Mouse (Mus musculus) CD4-positive helper T cell, adult 2 months (primary cell): ENCODE results near the gene Tbx1.

ENCODE experiments used
- DNase-seq: peaks from one replicate; pipeline ENCODE4 v3.0.0-alpha.2; 2012; ENCODE audit warnings: low read depth, missing footprints, low spot score

The Tbx1 gene

DNA sequence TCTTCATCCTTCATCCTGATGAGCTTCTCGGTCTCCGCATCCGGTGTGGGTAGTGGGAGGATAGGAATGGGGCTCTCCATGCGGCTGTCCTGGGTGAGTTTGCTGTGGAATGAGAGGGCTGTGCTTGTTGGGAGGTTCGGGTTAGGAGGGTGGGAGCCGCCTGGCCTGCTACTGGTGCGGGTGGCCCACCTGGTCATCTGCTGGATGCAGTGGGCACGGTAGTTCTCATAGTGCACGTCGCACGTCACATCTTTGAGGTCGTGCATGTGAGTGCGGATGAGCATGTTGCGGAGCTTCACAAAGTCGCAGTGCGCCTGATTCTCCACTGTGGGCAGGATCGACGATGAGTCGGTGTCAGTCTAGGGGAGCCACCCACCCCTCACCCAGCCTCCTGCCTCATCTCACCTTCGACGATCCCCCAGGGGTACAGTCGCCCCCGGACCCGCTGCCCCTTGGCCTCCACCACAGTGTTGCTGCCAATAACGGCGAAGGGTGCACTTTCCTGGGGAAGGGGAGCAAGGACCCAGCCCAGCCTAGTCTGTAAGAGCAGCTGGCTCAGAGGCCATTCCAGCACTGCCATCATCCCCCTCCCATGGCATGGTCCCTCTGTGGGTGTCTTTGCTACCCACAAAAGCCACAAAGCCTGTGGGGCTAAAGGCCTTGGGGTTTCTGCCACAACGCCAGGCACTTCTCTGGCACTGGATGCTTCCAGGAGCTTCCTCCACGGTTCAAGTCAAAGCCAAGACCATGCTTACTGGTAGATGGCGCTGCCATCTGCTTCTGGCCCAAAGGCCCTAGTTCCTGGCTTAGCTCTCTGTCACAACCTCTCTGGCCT, 32.7 kb upstream of the Tbx1 start:
- no peak for DNase-seq

DNA sequence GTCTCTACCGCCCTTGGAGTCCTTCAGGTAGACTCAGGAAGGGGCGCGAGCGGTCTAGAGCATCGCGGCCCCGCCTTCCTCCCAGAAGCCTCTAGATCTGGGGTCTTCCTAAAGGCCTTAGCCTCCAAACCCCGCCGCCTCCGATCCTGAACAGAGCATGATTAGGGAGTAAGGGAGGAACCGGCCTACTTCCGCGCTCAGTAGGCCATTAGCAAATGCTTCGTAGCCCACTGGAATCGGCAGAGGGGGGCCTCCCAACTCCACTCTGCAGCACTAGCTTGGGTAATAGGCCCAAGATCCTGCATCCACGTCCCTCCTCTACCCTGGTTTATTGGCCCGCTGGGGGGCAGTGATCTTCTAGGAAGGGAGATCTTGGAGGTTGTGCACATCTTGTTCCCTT, 31.5 kb upstream of the Tbx1 start, which contains the start of gene Gp1bb:
Gp1bb (minus strand) TSS at position 385 of the 400 bp plus-strand sequence.
- no peak for DNase-seq

GRCm38 (mm10) chr16:18621362-18622001, 31.0 kb upstream of the Tbx1 start:
- DNase-seq: no peak

GRCm38 (mm10) chr16:18620601-18621361, 30.3 kb upstream of the Tbx1 start:
- no peak for DNase-seq

- no peak for DNase-seq
Observed at GRCm38 (mm10) chr16:18620201-18620600, 29.7 kb upstream of the Tbx1 start.

DNA sequence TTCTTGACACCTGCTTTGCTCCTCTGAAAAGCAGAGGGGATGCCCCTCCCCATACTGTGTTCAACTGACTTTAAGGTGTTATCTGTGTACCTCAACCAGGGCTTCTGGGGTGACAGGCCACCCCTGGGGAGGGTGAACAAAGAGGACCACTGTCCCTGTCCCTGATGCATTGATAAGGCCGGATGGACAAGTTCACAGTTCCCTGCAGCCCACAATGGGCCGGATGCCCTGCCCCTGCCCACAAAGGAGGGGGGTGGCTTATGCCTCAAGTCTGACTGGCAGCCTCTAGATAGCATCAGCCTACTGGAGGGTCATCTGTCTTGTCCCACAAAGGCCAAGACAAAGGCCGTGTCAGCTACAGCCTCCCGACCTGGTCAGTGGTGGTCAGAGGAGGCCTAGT, 28.6 kb upstream of the Tbx1 start:
- DNase-seq: no peak

- DNase-seq: no peak
Observed at GRCm38 (mm10) chr16:18618297-18618696, 27.8 kb upstream of the Tbx1 start.

DNA sequence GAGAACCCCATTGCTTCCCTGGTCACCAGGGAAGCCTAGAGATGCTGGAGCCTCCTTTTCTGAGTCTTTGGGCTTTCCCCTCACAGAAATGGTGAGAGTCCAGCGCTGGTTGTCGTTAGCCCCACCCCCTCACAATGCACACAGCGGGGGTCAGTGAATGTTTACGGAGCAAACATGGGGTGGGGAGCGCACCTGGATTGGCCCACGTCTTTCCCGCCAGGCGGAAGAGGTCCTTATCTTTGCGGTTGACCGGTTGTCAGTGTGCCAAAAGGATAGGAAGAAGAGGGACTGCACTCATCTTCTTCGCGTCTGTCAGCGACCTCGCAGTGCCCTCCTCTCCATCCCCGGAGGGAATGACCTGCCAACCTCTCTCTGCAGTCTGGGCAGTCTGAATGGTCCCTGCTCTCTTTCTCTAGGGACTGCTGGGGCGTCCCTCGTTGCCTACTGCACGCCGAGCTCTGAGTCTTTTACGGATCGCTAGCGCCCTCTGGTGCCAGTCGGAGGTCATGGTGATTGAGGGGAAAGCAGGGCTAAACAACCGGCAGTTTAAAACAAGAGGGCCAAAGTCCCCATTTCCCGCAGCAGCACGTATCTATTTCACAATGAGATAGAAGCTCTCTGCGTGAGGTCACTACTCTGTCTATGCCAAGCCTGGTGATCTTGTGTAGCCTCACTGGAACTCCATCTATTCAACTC, 27.0 kb upstream of the Tbx1 start:
- peak; percentile 77 for DNase-seq

- no peak for DNase-seq
Observed at GRCm38 (mm10) chr16:18613301-18613700, 22.8 kb upstream of the Tbx1 start.

- DNase-seq: no peak
Observed at GRCm38 (mm10) chr16:18611752-18612151, 21.3 kb upstream of the Tbx1 start.

DNA sequence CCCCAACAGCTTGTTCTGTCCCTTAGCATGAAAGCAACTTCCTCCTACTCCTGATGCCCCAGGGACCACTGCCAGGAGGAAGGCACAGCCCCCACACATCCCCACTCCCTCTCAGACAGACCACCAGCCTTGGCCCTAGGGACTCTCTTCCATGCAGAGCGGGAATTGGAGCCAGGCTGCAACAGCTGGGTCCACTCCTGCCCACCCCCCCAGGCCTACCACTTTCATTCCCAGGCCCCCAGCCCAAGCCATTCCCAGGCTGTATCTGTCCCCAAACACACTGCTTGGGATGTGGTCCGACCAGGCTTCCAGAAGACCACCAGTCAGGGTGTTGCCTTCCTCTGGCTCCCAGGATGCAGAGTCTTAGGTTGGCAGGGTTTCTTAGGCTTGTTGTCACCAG, 18.6 kb upstream of the Tbx1 start:
- DNase-seq: no peak

- no peak for DNase-seq
Observed at GRCm38 (mm10) chr16:18608226-18608625, 17.8 kb upstream of the Tbx1 start.

DNA sequence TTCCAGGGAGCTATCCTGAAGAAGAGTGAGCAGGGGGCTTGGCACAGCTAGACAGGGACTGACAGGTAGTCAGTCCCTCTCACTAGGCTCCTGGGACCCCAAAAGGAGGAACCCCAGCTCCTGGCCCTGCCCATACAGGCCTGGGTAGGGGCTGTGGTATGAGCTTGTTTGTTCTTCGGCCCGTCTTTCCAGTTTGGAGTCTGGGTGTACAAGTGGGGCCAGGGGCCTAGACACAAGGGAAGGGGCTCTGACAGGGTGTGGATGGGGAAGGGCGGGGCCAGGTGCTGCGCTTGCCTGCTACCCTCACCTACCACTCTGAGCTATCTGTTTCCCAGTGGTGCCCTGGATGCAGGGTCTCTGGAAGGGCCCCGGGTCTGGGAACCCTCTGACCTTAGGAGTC, 15.2 kb upstream of the Tbx1 start:
- no peak for DNase-seq

- no peak for DNase-seq
Observed at GRCm38 (mm10) chr16:18604267-18604701, 13.8 kb upstream of the Tbx1 start.

DNA sequence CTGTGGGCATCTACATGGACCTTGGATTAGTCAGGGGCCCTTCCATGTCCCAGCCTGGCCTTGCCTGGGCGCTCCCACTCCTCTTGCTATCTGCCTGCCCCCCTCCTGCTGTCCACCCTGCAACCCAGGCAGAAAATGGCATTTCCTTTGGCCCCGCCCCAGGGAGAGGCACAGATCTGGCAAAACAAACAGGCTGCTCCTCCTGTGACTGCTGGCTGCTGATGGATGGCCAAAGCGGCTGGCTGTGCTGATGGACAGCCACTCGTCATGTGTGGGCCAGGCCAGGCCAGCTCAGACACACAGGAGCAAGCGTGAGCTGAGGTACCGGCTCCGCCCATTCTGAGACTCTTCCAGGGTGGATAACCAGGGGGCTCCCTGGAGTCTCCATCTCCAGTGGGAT, 11.0 kb upstream of the Tbx1 start:
- no peak for DNase-seq

GRCm38 (mm10) chr16:18598006-18598405, 7.5 kb upstream of the Tbx1 start:
- DNase-seq: no peak

DNA sequence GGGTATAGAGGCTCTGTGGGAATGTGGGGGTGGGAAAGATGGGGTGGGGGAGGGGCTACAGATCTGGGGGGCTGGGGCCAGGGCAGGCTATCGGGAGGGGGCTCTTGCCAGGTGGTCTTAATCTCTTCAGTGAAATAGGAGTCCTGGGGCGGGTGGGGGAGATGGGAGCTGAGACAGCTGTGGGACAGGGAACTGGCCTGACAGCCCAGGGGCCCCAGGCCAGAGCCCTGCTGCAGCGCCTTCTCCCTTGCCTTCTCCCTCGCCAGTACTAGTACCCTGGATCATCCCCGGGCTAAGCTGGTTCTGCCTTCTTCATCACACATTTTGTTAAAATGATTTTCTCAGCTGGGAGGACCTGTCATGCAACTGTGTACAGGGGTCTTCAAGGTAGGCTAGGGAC, 5.8 kb upstream of the Tbx1 start:
- no peak for DNase-seq

GRCm38 (mm10) chr16:18593930-18594329, 3.5 kb upstream of the Tbx1 start:
- DNase-seq: no peak

DNA sequence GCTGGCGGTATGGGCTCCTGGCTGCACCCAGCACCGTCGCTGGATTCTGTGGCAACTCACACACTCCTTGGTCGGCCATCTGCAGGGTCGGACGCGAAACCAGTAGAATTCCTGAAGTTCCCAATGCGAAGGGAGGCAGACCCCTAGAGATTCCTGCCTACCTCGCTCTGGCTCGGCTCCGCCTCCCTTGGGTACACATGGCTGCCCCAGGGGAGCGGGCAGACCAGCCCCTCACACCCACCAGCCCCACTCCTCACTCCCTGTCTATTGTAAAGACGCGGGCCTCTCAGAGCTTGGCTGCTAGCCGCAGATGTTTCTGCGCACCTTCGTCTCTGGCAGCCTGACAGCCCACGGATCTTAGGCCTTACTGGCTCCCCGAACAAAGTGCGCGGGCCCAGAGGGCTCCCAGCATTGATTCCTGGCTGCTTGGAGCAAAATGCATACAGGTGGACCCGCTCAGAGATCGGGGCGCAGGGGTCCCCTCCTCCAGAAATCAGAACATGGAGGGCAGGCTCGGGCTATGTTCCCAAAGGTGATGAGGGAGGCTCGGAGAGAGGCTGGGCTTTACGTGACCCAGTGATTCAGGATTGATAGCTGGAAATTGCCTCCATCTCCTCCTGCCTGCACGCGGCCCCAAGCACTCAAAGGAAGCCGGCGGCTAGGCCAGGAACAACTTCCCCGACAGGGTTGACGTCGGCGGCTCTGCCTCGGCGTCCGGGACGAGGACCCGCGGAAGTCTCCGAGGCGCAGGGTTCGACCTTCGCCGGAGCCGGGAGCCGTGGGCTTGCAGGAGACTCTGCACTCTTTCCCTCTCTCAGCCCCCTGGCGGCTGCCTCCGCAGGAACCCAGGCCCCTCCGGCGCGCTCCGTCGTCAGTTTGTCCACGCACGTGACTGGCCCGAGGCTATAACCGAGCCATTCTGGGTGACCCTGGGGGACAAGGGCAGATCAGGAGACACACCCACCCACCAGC, 862 bp upstream of the Tbx1 start:
- peak; percentile 30 for DNase-seq

GRCm38 (mm10) chr16:18589080-18589621, 1.3 kb downstream of the Tbx1 start:
- no peak for DNase-seq
